Mouse (Mus musculus) gastrocnemius, adult 2 months (tissue): Measurements from ENCODE around the gene Slc35b1. TPM values are rescaled to one million over a fixed set of nuclear protein-coding genes. Genes with fewer than 3 reads are reported as not detected.

ENCODE experiments used
- DNase-seq: peaks from one replicate; pipeline ENCODE4 v3.0.0; 2022
- H3K27ac ChIP-seq: fragments of 200-600 bp; 2 replicates; pipeline ENCODE4 v1.8.1; 2022; ENCODE audit warnings: mild to moderate bottlenecking
- H3K4me3 ChIP-seq: fragments of 200-600 bp; 2 replicates; pipeline ENCODE4 v1.8.1; 2022; ENCODE audit warnings: mild to moderate bottlenecking, moderate library complexity
- CTCF ChIP-seq: fragments of 200-600 bp; IDR thresholded peaks from 2 replicates; pipeline ENCODE4 v1.8.1; 2022; ENCODE audit warnings: antibody characterized with exemption, mild to moderate bottlenecking, moderate library complexity
- intact Hi-C: fragments of 180-260 bp; cut with DNase I; formaldehyde crosslinking; loops from one replicate; pipeline ENCODE4 v1.15.1; 2025
- total RNA-seq, 2 experiments: library from RNA; stranded (reverse); gene quantifications; 2 replicates each; pipeline ENCODE4 v1.2.3; 2021

Slc35b1 gene
- total RNA-seq, 2 experiments from 2014 or later, result 42.4 to 49.5 TPM

DNA sequence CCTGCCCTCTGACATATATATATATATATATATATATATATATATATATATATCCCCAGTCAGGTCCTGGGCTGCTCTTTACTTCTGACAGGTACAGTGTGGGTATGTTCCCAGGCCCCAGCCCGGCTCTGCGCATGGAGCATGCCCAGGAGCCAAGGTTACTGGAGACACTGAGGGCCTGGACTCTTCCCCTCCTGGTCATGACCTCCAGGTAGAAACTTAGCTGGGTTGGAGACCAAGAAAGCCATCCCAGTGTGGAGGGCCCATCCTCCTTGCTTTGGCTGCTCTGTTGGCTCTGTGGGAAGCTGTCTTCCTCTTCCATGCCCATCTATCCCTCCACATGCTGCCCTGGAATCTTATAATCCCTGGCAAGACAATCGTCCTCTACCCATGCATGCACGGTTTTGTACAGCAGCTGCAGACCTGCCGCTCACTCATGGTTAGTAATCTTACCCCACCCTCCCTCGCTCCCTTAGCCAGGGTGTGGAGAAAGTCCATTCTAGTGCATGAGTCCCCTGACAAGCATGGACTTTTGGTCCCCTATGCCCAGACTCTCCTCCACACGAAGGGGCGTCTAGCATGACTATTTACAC, 16.2 kb upstream of the Slc35b1 start:
- intact Hi-C loops, result no loop called here
- Histone ChIP-seq H3K27ac (peak overlapping the region; percentile 80), H3K4me3 (no peak overlapping the region)
- no peak for DNase-seq
- no peak for TF ChIP-seq CTCF

DNA sequence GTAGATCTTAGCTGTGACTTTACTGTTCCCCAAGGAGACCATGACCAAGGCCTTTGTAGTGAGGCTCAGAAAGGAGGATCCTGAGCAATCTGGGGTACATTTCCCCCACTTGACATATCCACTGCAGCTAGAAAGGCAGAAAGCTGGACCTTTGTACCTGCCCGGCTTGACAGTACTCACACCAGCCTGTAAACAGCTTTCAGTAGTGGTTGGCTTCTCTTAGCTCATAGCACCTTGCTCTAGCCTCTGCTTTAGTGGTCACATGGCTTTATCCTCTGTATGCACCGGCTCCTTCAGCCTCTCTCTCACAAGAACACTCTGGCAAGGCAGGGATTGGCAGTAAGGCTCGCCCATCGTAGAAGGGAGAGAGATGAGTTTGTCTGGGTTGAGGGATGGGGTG, 15.6 kb upstream of the Slc35b1 start:
- Histone ChIP-seq H3K27ac (peak overlapping the region; percentile 80), H3K4me3 (no peak overlapping the region)
- no peak for TF ChIP-seq CTCF
- intact Hi-C loops, result no loop called here
- peak; percentile 10 for DNase-seq

GRCm38 (mm10) chr11:95369964-95370890, 14.3 kb upstream of the Slc35b1 start:
- H3K27ac ChIP-seq, result peak overlapping the region; percentile 80
- DNase-seq, result peak; percentile 80
- no peak for TF ChIP-seq CTCF
- intact Hi-C loops, result no loop called here
- H3K4me3 ChIP-seq, result no peak overlapping the region

DNA sequence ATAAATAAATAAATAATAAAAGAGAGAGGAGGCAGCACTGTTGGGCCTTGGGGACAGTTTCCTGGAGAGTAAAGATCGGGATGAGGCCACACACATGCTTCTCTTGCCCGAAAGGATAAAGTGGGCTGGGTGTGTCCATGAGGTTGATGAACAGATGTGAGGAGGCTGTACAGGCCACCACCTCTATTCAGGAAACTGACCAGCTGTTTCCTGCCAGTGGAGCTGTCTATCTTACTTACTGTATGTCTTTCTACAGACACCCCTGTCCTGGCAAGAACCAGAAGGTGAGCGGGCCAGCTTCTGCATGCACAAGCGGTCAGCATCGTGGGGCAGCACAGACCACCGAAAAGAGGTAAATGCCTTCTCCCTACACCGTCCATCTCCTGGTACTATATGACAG, 13.3 kb upstream of the Slc35b1 start:
- intact Hi-C loops, result no loop called here

GRCm38 (mm10) chr11:95378926-95379325, 5.6 kb upstream of the Slc35b1 start:
- intact Hi-C loops, result no loop called here
- Histone ChIP-seq H3K4me3 (no peak overlapping the region), H3K27ac (0 out of 2 replicates have a peak overlapping the region, but pooled peaks have one; percentile 28)
- DNase-seq, result no peak
- no peak for TF ChIP-seq CTCF

More for the DNA sequence above, 13.3 kb upstream of the Slc35b1 start:
- TF ChIP-seq CTCF, result no peak
- peak overlapping the region; percentile 80 for H3K27ac ChIP-seq
- no peak overlapping the region for H3K4me3 ChIP-seq
- DNase-seq, result no peak

DNA sequence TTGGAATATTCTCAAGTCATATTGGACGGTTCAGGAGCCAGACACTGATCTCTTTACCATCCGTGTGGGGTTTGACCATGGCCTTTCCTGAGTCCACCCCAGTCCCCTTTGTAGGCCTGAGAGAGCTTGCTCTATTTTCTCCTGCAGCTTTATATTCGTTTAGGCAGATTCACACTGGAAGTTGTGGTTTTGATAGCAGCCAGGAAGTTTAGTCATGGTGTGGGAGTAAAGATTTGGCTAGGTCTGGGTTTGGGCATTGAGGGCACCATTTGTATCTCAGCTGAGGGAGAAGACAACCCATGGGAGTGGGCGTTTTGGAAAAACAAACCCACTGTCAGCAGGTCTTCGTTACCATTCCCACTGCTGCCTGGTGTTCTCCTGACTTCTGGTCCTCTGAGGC, 4.9 kb upstream of the Slc35b1 start:
- no peak for TF ChIP-seq CTCF
- Histone ChIP-seq H3K4me3 (no peak overlapping the region), H3K27ac (0 out of 2 replicates have a peak overlapping the region, but pooled peaks have one; percentile 28)
- DNase-seq, result no peak
- intact Hi-C loops, result no loop called here

GRCm38 (mm10) chr11:95380711-95381110, 3.8 kb upstream of the Slc35b1 start:
- TF ChIP-seq CTCF, result no peak
- H3K27ac ChIP-seq, result 0 out of 2 replicates have a peak overlapping the region, but pooled peaks have one; percentile 3

GRCm38 (mm10) chr11:95381146-95381545, 3.3 kb upstream of the Slc35b1 start:
- H3K27ac ChIP-seq, result peak overlapping the region; percentile 3; the same call in 1 of the 2 replicates
- intact Hi-C loops, result loop anchor here (5.0 to 10.0 kb wide), 3 partner anchors 44 to 276 kb away; partner anchors contain the start of genes Fam117a and Kat7
- H3K4me3 ChIP-seq, result no peak overlapping the region
- DNase-seq, result no peak
- no peak for TF ChIP-seq CTCF

More at GRCm38 (mm10) chr11:95380711-95381110, 3.8 kb upstream of the Slc35b1 start:
- DNase-seq, result no peak
- no peak overlapping the region for H3K4me3 ChIP-seq
- intact Hi-C loops, result loop anchor here (5.0 to 10.0 kb wide), 3 partner anchors 43 to 276 kb away; partner anchors contain the start of genes Fam117a and Kat7

- peak; percentile 72 for DNase-seq
- H3K4me3 ChIP-seq, result no peak overlapping the region
- TF ChIP-seq CTCF, result no peak
- intact Hi-C loops, result loop anchor here (5.0 to 10.0 kb wide), 3 partner anchors 46 to 279 kb away; partner anchors contain the start of genes Fam117a and Kat7
- peak overlapping the region; percentile 100 for H3K27ac ChIP-seq
Measured at GRCm38 (mm10) chr11:95383331-95383986, 1.0 kb upstream of the Slc35b1 start.

- intact Hi-C loops, result loop anchor here (1.0 to 10.0 kb wide), 5 partner anchors 47 to 279 kb away; partner anchors contain the start of genes Fam117a, Kat7 and Nxph3
- H3K4me3 ChIP-seq, result peak overlapping the region; percentile 93
- no peak for TF ChIP-seq CTCF
- DNase-seq, result no peak
- peak overlapping the region; percentile 100 for H3K27ac ChIP-seq
Measured at GRCm38 (mm10) chr11:95384004-95384318, 531 bp upstream of the Slc35b1 start.

DNA sequence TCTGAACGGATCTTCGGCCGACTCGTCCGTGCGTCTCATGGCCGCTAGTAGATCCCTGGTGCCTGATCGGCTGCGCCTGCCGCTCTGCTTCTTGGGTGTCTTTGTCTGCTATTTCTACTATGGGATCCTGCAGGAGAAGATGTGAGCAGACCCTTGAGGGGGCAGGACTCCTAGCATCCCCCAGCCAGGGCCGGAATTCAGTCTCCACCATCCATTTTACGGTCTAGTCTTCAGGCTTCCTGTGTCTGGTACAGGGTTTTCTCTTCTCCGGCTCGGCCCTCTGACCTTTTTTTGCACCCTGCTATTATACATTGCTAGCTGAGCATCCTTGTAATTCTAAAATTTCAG, 455 bp downstream of the Slc35b1 start:
- intact Hi-C loops, result loop anchor here (1.0 to 10.0 kb wide), 5 partner anchors 48 to 280 kb away; partner anchors contain the start of genes Fam117a, Kat7 and Nxph3
- TF ChIP-seq CTCF, result no peak
- no peak for DNase-seq
- Histone ChIP-seq H3K27ac (peak overlapping the region; percentile 100), H3K4me3 (peak overlapping the region; percentile 93)

DNA sequence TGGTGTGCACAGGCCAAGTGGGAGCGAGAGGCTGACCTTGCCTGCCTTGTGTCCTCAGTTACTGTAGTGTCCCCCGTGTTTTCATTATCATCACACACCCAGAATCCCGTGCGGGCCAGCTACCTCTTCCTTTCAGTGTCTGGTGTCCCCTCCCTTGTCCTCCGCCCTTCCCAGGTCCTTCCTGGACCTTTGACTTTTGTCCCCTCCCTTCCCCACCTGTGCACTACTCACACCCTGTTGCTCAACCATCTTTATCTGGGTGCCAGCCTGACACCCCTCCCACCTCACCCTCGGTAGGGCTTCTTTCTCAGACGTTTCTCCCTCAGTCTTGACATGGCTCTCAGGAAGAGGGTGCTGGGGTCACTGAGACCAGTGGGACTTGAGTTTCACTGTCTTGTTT, 2.9 kb downstream of the Slc35b1 start:
- TF ChIP-seq CTCF, result no peak
- DNase-seq, result no peak
- H3K4me3 ChIP-seq, result no peak overlapping the region
- intact Hi-C loops, result loop anchor here (10.0 kb wide), 1 partner anchor 283 kb away; no protein-coding TSS in a partner anchor
- H3K27ac ChIP-seq, result no peak overlapping the region

DNA sequence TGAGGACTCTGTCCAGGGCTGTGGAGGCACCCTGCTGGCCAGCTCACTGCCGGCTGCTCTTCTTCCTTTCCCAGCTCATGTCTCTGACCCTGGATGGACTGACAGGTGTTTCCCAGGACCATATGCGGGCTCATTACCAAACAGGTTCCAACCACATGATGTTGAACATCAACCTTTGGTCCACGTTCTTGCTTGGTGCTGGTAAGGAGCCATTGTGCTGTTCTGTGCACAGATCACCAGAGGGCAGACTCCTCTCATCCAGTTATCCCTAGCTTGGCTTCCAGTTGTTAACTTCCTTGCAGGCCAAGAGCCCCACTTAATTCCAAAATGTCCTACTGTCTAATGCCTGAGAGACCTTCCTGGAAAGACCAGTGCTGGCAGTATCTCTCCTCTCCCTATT, 4.5 kb downstream of the Slc35b1 start:
- no peak overlapping the region for H3K4me3 ChIP-seq
- peak; percentile 33 for DNase-seq

More for the DNA sequence above, 4.5 kb downstream of the Slc35b1 start:
- intact Hi-C loops, result loop anchor here (10.0 kb wide), 1 partner anchor 284 kb away; no protein-coding TSS in a partner anchor
- H3K27ac ChIP-seq, result no peak overlapping the region
- TF ChIP-seq CTCF, result peak; percentile 68
